Mouse (Mus musculus) yolk sac, embryonic 10.5 days (tissue): ENCODE measurements at regions not wholly inside any gene's neighbourhood (a gene's known extent, or its start where the extent isn't known, plus 50 kb on each side); places are given as distances from the start of the nearest gene placed in this dataset.

Experiments
- DNase-seq: peaks from one replicate; pipeline ENCODE4 v3.0.0-alpha.2; 2017; ENCODE audit warnings: low spot score

DNA sequence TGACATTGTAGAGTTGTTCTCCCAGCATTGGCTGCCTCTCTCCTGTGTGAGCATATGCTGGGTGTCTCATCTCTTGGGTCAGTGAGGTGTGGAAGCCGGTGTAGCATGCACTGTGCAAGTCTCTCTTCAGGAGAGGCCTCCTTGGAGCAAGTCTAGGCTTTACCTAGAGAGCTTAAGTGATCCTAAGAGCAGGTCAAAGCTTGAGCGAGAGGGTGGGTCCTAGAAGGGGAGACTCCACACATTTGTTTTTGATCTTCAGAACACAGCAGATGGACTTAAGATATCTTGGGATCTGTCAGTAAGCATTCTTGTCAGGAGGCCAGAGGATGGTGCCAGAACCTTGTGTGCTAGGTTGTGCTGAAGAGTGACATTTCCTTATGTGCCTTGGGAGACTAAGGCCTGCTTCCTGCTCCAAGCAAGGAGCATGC lies 136.4 kb downstream of the Tmx1 start:
- DNase-seq: no peak

DNA sequence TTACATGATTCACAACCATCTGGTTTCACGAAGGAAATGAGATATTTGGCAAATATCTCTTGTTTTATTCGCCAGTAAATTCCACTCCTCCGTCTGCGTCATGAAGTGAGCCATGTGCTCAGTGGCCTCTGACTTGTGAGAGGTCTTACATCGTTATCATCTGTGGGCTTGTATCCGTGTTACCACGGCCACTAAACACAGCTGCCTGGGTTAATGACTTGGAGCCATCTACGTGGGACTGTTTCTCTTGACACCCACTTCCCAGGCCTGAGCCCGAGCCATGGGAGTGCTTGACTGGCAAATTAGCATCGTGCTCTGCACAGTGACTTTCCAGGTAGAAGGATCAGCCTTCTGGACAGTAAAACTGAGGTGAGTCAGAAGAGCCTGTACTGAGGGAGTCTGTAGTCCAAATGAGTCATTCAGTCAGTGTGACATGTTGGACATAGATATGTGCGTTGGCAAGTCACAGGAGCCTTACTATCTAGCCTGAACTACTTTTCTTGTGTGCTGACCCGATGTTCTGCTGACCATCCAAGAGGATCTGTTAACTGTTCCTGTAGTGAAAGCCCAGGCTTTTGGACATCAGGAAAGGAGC lies 137.7 kb downstream of the Tmx1 start:
- no peak for DNase-seq

GRCm38 (mm10) chr12:70592821-70593220 lies 139.9 kb downstream of the Tmx1 start:
- peak; percentile 49 for DNase-seq

DNA sequence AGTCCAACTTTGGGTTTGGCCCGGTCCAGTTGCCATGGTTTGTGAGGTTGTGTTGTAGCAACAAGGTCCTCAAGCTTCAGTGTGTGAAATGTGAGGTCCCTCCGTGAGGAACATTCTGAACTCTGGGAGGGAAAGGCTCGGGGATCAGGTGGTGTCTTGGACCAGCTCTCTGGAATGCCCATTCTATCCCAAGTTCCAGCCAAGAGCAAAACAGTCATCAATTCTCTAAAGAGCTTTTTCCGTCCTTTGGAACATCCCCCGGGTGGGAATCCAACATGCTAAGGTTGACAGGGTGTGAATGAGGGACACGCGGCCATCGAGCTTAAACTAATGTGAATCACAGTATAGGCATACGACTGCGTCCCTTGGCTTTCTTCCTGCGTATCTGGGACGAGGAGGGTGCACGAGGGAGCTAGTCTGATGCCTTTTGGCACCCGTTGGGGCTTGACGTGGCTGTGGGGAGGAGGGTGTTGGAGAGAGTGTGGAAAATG lies 145.4 kb downstream of the Tmx1 start:
- DNase-seq: no peak

GRCm38 (mm10) chr12:70599731-70600130 lies 146.8 kb downstream of the Tmx1 start:
- DNase-seq: no peak

GRCm38 (mm10) chr12:70603869-70604268 lies 151.0 kb downstream of the Tmx1 start:
- DNase-seq: no peak

GRCm38 (mm10) chr12:70608672-70609071 lies 155.8 kb downstream of the Tmx1 start:
- no peak for DNase-seq

GRCm38 (mm10) chr12:70609116-70609871 lies 156.4 kb downstream of the Tmx1 start:
- DNase-seq: no peak

- no peak for DNase-seq
Observed at GRCm38 (mm10) chr12:70611891-70612290, 159.0 kb downstream of the Tmx1 start.

DNA sequence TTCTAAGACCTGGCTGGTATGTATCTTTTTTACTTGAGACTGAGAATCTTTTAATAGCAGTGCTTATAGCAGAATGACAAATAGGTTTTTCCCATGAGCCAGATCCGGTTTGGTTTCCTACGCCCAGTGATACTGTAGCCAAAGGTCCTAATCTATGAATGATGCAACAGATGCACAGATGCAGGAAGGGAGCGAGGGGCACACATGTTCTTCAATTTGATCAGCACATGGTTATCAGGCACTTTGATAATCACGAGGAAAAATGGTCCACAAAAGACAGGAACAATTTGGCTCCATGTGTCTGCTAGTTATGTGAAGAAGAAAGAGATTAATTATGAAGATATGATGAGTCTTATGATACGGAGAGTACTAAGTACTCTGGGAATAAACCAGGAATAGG lies 160.3 kb downstream of the Tmx1 start:
- no peak for DNase-seq

- DNase-seq: no peak
Observed at GRCm38 (mm10) chr12:70614101-70614500, 161.2 kb downstream of the Tmx1 start.

DNA sequence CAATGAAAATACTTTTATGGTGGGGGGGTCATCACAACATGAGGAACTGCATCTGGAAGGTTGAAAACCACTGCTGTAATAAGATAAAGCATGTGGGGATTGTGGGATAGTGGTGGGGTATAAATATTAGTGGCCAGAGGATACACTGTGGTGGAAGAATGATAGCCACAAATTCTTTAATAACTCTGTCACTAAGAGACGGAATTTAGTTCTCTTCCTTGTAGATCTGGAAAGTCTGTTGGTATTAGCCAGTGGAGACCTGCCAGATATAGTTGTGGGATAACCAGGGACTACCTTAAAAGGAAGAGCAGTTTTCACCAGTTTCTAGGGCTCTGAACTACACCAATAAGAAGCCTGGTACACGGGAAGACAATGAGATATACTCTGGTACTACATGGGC lies 161.8 kb downstream of the Tmx1 start:
- no peak for DNase-seq

GRCm38 (mm10) chr12:70615123-70615522 lies 162.2 kb downstream of the Tmx1 start:
- no peak for DNase-seq

GRCm38 (mm10) chr12:70616049-70616448 lies 163.2 kb downstream of the Tmx1 start:
- DNase-seq: no peak

DNA sequence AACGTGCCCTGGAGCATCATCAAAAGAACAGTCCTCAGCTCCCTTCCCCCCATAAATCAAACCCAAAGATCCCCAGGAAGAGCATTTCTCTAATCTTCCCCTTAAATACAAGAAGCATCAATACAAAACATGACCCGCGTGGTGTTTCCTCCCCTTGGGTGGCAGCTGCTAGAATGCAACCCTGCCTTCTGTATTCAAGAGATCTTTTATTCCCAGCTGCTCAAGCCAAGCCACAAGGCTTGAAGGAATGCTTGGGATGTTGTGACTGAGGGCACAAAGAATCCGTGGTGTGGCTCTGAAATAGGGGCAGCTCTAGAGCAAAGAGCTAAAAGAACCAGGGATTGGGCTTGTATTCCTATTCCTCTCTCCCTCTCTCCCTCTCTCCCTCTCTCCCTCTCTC lies 163.6 kb downstream of the Tmx1 start:
- DNase-seq: no peak

- DNase-seq: no peak
Observed at GRCm38 (mm10) chr12:70617024-70617423, 164.1 kb downstream of the Tmx1 start.

DNA sequence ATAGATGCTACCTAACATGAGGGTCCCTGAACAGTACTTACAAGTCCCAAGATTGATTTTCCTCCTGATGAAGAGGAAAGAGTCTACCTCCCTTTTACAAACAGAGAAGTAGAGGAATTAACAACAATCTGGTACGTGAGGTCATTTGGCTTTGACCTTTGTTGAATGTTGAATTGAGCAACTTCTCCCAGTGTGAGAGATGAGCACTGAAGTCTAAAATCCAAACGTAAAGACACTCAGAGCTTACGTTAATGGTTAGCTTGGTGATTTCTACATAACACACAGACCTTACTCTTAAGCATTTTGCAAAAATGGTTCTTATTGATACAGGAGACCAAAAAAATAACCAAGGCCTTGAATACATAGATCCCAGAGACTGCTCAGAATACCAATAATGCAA lies 165.1 kb downstream of the Tmx1 start:
- peak; percentile 46 for DNase-seq

- peak; percentile 31 for DNase-seq
Observed at GRCm38 (mm10) chr12:70619436-70619835, 166.5 kb downstream of the Tmx1 start.

- peak; percentile 32 for DNase-seq
Observed at GRCm38 (mm10) chr12:70622019-70622418, 169.1 kb downstream of the Tmx1 start.

DNA sequence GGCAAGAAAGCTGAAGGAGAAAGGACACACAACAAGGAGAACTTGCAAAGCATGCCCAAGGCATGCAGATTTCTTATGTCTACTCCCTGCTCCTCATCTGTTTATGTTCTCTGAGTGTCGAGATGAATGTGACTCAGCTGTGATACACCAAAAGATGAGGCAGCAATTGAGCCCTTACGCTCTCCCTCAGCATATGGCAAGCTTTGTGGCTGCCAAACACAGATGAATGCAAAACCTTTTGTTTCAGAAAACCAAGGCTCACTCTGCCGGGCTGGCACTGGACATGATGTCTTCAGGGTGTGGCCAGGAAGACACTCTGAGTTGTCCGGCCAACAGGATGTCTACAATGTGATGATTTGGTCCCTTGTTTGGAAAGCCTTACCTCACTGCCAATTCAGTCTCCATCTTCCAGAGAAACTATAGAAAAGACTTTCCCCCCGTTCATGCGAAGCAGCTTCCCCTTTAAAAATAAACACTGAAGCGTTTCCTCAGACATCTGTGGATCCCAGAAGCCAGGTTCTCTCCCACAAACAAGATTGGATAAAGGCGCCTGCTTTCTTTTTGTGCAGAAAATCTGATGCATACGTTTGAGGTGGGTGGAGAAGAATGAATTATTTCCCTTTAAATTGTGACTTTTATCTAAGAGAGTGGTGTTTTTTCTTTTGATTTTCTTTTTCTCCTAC lies 171.5 kb downstream of the Tmx1 start:
- DNase-seq: no peak

GRCm38 (mm10) chr12:70627638-70628037 lies 174.7 kb downstream of the Tmx1 start:
- no peak for DNase-seq

- no peak for DNase-seq
Observed at GRCm38 (mm10) chr12:70628384-70629365, 175.8 kb downstream of the Tmx1 start.
